Mouse (Mus musculus): ENCODE measurements around the gene Endov. TPM values are rescaled to one million over a fixed set of nuclear protein-coding genes. Genes with fewer than 3 reads are reported as not detected.

The Endov gene
- polyA plus RNA-seq, 1 experiment = 15.7 TPM

DNA sequence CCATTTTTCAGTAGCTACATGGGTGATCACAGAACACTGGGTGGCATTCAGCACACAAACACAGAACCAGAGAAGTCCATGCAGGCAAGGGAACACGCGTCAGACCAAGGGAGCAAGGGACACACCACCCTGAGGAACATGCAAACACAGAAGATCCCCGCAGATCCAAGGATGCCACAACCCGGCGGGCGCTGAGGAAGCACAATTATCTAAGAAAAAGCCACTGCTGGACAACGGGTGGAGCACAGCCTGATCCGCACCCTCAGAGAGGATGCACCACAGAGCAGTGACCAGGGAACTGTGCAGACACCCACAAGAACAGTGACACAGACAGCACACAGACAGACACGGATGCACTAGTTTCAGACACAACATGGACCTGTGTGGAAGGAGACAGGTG, 49.4 kb downstream of the Endov start:
- H3K27ac ChIP-seq (ENCODE audit: insufficient read depth, low read length) = no peak overlapping the region
- H3K36me3 ChIP-seq (ENCODE audit: control insufficient read depth, insufficient read depth, low read length) = no peaks in the 10 kb centered on the region
- DNase-seq (ENCODE audit: low read depth in 1 of 2, low spot score in 2 of 2) = no peak
- H3K4me1 ChIP-seq (ENCODE audit: control insufficient read depth, insufficient read depth, insufficient read length) = no peaks in the 10 kb centered on the region
- H3K4me3 ChIP-seq (ENCODE audit: extremely low read depth, insufficient read depth, insufficient read length) = no peak overlapping the region
- WGBS = 81% methylated on average over 9 of the region's 9 CpGs
- H3K27me3 ChIP-seq (ENCODE audit: control insufficient read depth, insufficient read depth, low read length) = 0 out of 2 replicates have a peak, but pooled peaks cover 1% of the 10 kb centered on the region
- TF ChIP-seq POLR2A (IDR thresholded peaks at IDR 0.05; ENCODE audit: low read depth, low read length) (no peak), CTCF (IDR thresholded peaks at IDR 0.05; ENCODE audit: extremely low read depth, insufficient read depth, insufficient read length, insufficient replicate concordance) (no peak)

DNA sequence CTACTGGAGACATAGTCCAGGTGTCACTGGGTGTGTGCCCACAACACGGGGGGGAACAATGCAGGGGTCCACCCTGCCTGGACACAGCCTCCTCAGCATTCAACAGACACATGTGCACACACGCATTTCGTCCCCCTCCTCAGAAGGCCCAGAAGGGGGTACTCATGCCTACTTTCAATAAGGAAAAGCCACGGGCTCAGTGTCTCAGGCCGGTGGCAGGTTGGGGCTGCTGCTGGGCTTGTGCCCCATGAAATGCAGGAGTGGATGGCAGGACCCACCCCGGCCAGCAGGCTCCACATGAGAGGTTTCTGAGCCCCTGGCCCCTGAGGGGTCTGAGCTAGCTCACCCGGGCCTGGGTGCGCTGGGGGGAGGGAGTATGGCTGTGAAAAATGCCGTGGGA, 49.9 kb downstream of the Endov start:
- Histone ChIP-seq H3K4me3 (ENCODE audit: extremely low read depth, insufficient read depth, insufficient read length) (no peak overlapping the region), H3K4me1 (ENCODE audit: control insufficient read depth, insufficient read depth, insufficient read length) (no peaks in the 10 kb centered on the region), H3K27me3 (ENCODE audit: control insufficient read depth, insufficient read depth, low read length) (0 out of 2 replicates have a peak, but pooled peaks cover 1% of the 10 kb centered on the region), H3K27ac (ENCODE audit: insufficient read depth, low read length) (no peak overlapping the region), H3K36me3 (ENCODE audit: control insufficient read depth, insufficient read depth, low read length) (no peaks in the 10 kb centered on the region)
- DNase-seq (ENCODE audit: low read depth in 1 of 2, low spot score in 2 of 2) = no peak
- WGBS = 74% methylated on average over 9 of the region's 9 CpGs
- TF ChIP-seq CTCF (IDR thresholded peaks at IDR 0.05; ENCODE audit: extremely low read depth, insufficient read depth, insufficient read length, insufficient replicate concordance) (no peak), POLR2A (IDR thresholded peaks at IDR 0.05; ENCODE audit: low read depth, low read length) (no peak)

DNA sequence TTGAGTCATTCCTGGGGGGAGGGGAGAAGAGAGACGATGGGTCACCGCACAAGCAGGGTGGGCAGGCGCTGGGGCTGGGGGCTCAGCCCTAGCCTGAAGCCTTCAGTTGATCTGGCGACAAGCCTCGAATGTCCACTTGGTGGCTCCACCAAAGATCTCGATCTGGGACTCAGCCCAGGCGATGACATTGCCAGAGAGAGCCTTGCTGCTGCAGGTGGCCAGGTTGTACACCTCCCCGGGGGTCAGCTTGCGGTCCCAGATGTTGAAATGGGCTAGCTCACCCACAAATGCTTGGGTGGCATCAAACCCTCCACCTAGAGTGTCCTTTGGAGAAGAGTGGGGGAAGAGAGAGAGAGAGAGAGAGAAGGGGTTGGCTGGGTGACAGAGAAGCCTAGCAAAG, 51.2 kb downstream of the Endov start:
- Histone ChIP-seq H3K4me3 (ENCODE audit: extremely low read depth, insufficient read depth, insufficient read length) (no peak overlapping the region), H3K27ac (ENCODE audit: insufficient read depth, low read length) (no peak overlapping the region), H3K36me3 (ENCODE audit: control insufficient read depth, insufficient read depth, low read length) (no peaks in the 10 kb centered on the region), H3K4me1 (ENCODE audit: control insufficient read depth, insufficient read depth, insufficient read length) (peaks cover 10% of the 10 kb centered on the region; the same call in 1 of the 2 replicates), H3K27me3 (ENCODE audit: control insufficient read depth, insufficient read depth, low read length) (peaks cover 10% of the 10 kb centered on the region)
- 46% methylated on average over 9 of the region's 9 CpGs for whole genome bisulfite sequencing
- no peak for TF ChIP-seq POLR2A (IDR thresholded peaks at IDR 0.05; ENCODE audit: low read depth, low read length)
- TF ChIP-seq CTCF (IDR thresholded peaks at IDR 0.05; ENCODE audit: extremely low read depth, insufficient read depth, insufficient read length, insufficient replicate concordance) = no peak
- no peak for DNase-seq (ENCODE audit: low read depth in 1 of 2, low spot score in 2 of 2)

DNA sequence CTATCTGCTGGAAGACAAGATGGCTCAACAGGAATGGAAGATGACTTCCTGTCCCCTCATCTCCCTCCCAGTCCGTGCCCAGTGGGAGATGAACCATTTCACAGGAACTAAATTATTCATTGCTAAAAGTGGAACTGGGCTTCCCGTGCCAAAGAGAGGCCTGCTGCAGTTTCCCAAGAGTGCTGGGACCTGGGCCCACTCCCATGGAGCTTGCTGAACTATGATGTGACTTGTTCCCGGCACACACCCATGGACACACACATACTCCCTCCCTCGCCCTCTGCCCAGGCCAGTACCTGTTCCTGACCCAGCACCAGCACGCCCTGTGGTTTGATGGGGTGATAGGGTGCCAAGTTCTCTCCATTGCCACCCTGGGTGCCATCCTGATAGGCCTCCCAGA, 51.7 kb downstream of the Endov start:
- H3K27ac ChIP-seq (ENCODE audit: insufficient read depth, low read length) = no peak overlapping the region
- H3K4me1 ChIP-seq (ENCODE audit: control insufficient read depth, insufficient read depth, insufficient read length) = peaks cover 15% of the 10 kb centered on the region
- WGBS = 70% methylated on average over 5 of the region's 5 CpGs
- no peak for DNase-seq (ENCODE audit: low read depth in 1 of 2, low spot score in 2 of 2)
- H3K4me3 ChIP-seq (ENCODE audit: extremely low read depth, insufficient read depth, insufficient read length) = no peak overlapping the region
- TF ChIP-seq POLR2A (IDR thresholded peaks at IDR 0.05; ENCODE audit: low read depth, low read length) (no peak), CTCF (IDR thresholded peaks at IDR 0.05; ENCODE audit: extremely low read depth, insufficient read depth, insufficient read length, insufficient replicate concordance) (no peak)
- H3K27me3 ChIP-seq (ENCODE audit: control insufficient read depth, insufficient read depth, low read length) = peaks cover 15% of the 10 kb centered on the region
- H3K36me3 ChIP-seq (ENCODE audit: control insufficient read depth, insufficient read depth, low read length) = no peaks in the 10 kb centered on the region

DNA sequence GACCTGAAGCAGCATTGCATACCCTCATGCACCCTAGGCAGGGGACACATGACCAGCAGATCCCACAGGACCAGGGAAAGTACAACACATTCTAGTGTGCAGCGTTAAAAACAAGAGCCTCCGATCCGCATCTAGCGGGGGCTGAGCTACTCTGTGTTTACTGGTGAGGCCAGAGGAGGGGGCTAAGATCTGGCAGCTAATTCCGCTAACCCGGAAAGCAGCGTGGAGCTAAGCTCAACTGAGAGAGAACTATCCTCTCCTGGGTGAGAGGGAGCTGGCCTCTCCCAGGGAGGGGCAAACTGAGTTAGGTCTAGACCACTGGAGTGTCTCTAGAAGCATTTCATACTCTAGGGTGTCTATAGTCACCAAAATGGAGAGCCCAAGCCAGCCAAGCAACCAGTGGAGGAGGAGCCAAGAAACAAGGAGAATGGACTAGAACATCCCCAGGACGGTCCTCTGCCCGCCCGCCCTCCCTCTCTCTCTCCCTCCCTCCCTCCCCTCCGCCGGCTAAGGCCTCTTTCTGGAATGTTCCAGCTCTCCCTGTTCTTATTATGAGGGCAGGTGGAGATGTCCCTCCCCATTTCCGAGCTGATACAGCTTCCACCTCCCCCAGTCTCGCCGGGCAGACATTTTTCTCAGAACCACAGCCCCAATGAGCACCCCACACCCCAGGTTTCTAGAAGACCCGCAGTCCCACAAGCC, 52.8 kb downstream of the Endov start:
- no peak for DNase-seq (ENCODE audit: low read depth in 1 of 2, low spot score in 2 of 2)
- H3K27me3 ChIP-seq (ENCODE audit: control insufficient read depth, insufficient read depth, low read length) = peaks cover 25% of the 10 kb centered on the region

DNA sequence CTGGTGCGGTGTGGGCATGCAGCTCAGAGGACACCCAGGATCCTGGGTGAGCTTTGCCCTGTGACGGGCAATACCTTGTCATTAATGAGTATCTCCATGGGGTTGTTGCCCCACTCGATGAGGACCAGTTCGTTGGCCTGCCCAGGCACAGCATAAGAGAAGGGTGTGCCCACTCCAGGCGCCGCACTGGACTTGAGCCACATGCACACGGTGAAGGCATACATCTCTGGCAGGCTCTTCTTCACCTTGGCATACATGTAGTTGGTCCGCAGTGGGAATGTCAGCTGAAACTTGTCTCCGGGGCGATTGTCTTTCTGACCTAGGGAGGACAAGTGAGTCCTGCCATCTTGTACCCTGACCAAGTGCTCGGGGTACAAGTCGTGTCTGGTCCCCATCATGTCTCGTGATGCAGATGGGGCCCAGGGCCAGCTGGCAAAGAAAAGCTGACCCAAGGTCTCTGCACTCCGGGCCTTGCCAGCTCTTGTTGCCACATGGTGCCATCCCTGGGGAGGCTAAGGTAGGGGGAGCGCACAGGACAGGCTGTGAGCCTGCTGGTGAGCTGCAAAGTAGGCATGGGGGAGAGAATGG, 53.5 kb downstream of the Endov start:
- no peak overlapping the region for H3K27ac ChIP-seq (ENCODE audit: insufficient read depth, low read length)
- no peaks in the 10 kb centered on the region for H3K36me3 ChIP-seq (ENCODE audit: control insufficient read depth, insufficient read depth, low read length)
- no peak for TF ChIP-seq POLR2A (IDR thresholded peaks at IDR 0.05; ENCODE audit: low read depth, low read length)
- no peak for TF ChIP-seq CTCF (IDR thresholded peaks at IDR 0.05; ENCODE audit: extremely low read depth, insufficient read depth, insufficient read length, insufficient replicate concordance)
- H3K4me1 ChIP-seq (ENCODE audit: control insufficient read depth, insufficient read depth, insufficient read length) = peaks cover 21% of the 10 kb centered on the region
- no peak overlapping the region for H3K4me3 ChIP-seq (ENCODE audit: extremely low read depth, insufficient read depth, insufficient read length)
- WGBS = 85% methylated on average over 15 of the region's 15 CpGs
- DNase-seq (ENCODE audit: low read depth in 1 of 2, low spot score in 2 of 2) = no peak
- peaks cover 30% of the 10 kb centered on the region for H3K27me3 ChIP-seq (ENCODE audit: control insufficient read depth, insufficient read depth, low read length)

More for the DNA sequence above, 52.8 kb downstream of the Endov start:
- peaks cover 17% of the 10 kb centered on the region for H3K4me1 ChIP-seq (ENCODE audit: control insufficient read depth, insufficient read depth, insufficient read length)
- H3K36me3 ChIP-seq (ENCODE audit: control insufficient read depth, insufficient read depth, low read length) = no peaks in the 10 kb centered on the region
- 71% methylated on average over 16 of the region's 16 CpGs for WGBS
- no peak for TF ChIP-seq CTCF (IDR thresholded peaks at IDR 0.05; ENCODE audit: extremely low read depth, insufficient read depth, insufficient read length, insufficient replicate concordance)
- no peak for TF ChIP-seq POLR2A (IDR thresholded peaks at IDR 0.05; ENCODE audit: low read depth, low read length)
- H3K27ac ChIP-seq (ENCODE audit: insufficient read depth, low read length) = no peak overlapping the region
- no peak overlapping the region for H3K4me3 ChIP-seq (ENCODE audit: extremely low read depth, insufficient read depth, insufficient read length)

DNA sequence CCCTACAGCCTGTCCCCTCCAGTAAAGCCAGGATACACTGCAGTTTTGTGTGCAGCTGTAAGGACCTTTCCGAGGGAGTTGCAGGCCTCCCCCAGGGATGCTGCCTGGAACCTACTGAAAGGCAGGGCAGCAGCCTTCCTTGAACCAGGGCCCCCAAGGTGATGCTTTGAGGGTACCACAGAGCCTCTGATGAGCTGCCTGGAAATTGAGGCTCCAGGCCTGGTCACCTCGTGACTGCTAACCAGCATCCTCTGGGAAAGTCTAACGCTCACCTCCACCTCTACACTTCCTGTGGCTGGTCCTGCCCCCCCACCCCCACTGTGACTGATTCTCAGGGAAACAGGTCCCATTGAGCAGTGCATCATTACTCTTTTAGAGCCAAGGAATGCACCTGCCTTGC, 54.1 kb downstream of the Endov start:
- peaks cover 31% of the 10 kb centered on the region for H3K27me3 ChIP-seq (ENCODE audit: control insufficient read depth, insufficient read depth, low read length)
- H3K36me3 ChIP-seq (ENCODE audit: control insufficient read depth, insufficient read depth, low read length) = no peaks in the 10 kb centered on the region
- TF ChIP-seq POLR2A (IDR thresholded peaks at IDR 0.05; ENCODE audit: low read depth, low read length) (no peak), CTCF (IDR thresholded peaks at IDR 0.05; ENCODE audit: extremely low read depth, insufficient read depth, insufficient read length, insufficient replicate concordance) (no peak)
- H3K4me3 ChIP-seq (ENCODE audit: extremely low read depth, insufficient read depth, insufficient read length) = no peak overlapping the region
- no peak overlapping the region for H3K27ac ChIP-seq (ENCODE audit: insufficient read depth, low read length)
- DNase-seq (ENCODE audit: low read depth in 1 of 2, low spot score in 2 of 2) = no peak
- 41% methylated on average over 3 of the region's 3 CpGs for WGBS
- peaks cover 22% of the 10 kb centered on the region for H3K4me1 ChIP-seq (ENCODE audit: control insufficient read depth, insufficient read depth, insufficient read length)
